Mouse (Mus musculus) frontal cortex, adult (tissue): Measurements from ENCODE around the gene Kcnj9.

Source experiments
- ATAC-seq: cut with Nextera tagmentation; 2 replicates; pipeline ENCODE4 v1.9.2; 2017; ENCODE audit warnings: mild to moderate bottlenecking, moderate library complexity, mixed read lengths; ENCODE audit not compliant: low TSS enrichment

Kcnj9 gene

DNA sequence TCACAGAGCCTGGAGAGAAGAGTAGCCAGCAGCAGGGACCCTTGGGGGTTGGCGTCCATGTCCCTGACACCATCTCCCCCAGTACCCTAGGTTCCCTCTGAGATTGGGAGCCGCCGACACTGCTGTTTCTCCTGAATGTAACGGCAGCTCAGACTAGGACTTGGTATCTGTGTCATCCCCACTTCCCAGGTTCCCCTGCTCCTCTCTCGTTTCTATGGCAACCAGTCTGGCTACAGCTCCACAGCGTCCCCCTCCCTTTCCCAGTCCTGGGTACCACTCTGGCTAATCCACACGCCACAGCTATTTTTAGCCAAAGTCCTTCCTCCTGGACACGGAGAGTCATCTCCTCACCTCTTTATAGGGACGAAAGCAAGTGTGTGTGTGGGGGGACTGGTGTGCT, at the start of gene Kcnj9:
TSS of gene Kcnj9 (minus strand) at position 188 of the 400 bp plus-strand sequence.
- peak; percentile 58 for ATAC-seq

DNA sequence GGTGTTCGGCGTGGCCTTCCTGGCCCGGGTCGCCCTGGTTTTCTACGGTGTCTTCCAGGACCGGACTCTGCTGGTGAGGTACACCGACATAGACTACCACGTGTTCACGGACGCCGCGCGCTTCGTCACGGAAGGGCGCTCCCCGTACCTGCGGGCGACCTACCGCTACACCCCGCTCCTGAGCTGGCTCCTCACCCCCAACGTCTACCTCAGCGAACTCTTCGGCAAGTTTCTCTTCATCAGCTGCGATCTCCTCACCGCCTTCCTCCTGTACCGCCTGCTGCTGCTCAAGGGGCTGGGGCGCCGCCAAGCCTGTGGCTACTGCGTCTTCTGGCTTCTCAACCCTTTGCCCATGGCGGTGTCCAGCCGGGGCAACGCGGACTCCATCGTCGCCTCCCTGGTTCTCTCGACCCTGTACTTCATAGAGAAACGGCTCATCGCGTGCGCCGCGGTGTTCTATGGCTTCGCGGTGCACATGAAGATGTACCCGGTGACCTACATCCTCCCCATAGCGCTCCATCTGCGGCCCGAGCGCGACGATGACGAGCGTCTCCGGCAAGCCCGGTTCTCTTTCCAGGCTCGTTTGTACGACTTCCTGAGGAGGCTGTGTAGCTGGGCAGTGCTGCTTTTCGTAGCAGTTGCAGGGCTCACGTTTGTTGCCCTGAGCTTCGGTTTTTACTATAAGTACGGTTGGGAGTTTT, 47.8 kb upstream of the Kcnj9 start:
- peak; percentile 41 for ATAC-seq

DNA sequence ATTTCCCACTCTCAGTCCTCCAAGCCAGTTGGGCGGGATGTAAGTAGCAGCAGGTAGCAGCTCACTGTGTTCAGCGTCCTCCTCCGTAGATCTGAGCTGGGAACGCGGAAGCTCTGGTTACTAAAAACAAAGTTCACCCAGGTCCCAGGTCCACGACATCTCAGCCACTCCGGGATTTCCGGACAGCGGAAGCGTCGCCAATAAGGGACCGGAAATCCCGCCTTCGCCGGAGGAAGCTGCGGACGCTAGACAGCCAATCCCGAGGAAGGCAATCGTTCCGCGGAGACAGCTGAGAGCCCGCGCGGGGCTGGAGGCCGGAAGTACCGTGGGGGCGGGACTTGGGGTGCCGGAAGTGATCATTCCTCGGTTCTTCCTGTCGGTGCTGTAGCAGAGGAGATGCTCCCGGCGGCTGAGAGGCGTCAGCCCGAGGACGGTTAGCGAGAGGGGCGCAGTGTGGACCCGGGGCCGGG, 47.1 kb upstream of the Kcnj9 start, which contains the start of gene Pigm:
TSS of gene Pigm (plus strand) at position 349 of the 470 bp plus-strand sequence.
- ATAC-seq, result peak; percentile 98

DNA sequence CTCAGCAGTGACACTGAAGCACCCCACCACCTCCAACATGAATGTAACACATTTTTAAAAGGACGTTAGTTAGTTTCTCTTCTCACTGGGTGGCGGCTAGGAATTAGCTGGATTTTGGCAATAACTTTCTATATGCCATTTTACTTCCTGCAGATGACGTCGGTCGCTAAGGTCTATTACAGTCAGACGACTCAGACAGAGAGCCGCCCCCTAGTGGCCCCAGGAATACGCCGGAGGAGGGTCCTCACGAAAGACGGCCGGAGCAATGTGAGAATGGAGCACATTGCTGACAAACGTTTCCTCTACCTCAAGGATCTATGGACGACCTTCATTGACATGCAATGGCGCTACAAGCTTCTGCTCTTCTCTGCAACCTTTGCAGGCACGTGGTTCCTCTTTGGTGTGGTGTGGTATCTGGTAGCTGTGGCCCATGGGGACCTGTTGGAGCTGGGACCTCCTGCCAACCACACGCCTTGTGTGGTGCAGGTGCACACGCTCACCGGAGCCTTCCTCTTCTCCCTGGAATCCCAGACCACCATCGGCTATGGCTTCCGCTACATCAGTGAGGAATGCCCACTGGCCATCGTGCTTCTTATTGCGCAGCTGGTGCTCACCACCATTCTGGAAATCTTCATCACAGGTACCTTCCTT, 39.8 kb upstream of the Kcnj9 start:
- peak; percentile 22; the same call in 1 of the 2 replicates for ATAC-seq

- peak; percentile 86 for ATAC-seq
These were observed 35.6 kb upstream of the Kcnj9 start for GRCm38 (mm10) chr1:172364684-172365083.

DNA sequence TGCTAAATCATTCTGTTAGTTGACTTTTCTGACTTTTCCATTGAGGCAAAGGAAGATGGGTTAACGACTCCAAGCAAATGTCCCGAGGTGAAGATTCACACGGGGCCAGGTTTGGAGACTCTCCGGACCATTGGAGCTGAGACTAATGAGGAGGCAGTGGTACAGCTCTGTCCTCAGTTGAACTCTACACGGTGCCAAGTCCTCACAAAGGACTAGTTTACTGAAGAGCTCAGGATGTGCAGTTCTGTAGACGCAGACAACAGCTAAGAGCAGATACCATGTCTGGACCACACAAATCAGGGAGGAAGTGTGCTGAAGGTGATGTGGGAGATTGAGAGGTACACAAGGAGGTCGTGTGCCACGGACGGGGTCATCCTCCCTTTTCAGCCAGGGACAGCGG, 29.2 kb upstream of the Kcnj9 start:
- no peak for ATAC-seq

- peak; percentile 75 for ATAC-seq
These were observed 28.4 kb upstream of the Kcnj9 start for GRCm38 (mm10) chr1:172357550-172357949.

DNA sequence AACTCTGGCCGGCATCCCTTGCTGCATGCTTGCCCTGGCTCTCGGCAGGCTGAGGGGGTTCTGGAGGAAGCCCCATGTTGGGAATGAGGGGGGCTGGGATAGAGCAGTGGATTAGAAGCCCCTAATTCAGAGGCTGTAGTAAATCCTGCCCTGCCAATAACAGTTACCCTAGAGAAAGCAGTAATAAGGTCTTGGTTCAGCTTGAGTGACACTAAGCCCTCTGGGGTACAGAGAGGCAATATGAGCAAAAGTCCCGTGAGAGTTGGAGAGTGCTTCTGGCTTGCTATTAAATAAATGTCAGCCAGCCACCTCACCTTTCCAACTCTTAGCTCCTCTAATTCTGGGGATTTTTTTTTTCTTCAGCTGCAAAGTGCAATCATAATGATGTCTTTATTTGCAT, 26.2 kb upstream of the Kcnj9 start:
- no peak for ATAC-seq

DNA sequence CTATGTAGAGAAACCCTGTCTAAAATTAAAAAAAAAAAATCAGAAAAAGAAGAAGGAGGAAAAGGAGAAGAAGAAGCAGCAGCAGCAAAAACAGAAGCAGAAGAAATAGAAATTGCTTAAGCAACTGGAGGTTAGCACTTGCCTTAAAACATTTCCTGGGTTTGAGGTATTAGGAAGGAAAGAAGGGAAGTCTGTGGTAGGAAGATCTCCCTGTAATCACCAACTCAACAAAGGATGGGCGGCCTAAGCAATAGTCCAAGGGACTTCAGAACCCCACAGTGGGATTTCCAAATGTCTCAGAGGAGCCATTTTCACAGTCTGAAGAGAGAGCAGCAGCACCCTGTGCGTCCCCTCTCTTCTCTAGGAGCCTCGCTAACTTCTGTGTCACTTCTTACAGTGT, 23.3 kb upstream of the Kcnj9 start:
- ATAC-seq, result no peak

- ATAC-seq, result no peak
These were observed 22.9 kb upstream of the Kcnj9 start for GRCm38 (mm10) chr1:172352001-172352400.

DNA sequence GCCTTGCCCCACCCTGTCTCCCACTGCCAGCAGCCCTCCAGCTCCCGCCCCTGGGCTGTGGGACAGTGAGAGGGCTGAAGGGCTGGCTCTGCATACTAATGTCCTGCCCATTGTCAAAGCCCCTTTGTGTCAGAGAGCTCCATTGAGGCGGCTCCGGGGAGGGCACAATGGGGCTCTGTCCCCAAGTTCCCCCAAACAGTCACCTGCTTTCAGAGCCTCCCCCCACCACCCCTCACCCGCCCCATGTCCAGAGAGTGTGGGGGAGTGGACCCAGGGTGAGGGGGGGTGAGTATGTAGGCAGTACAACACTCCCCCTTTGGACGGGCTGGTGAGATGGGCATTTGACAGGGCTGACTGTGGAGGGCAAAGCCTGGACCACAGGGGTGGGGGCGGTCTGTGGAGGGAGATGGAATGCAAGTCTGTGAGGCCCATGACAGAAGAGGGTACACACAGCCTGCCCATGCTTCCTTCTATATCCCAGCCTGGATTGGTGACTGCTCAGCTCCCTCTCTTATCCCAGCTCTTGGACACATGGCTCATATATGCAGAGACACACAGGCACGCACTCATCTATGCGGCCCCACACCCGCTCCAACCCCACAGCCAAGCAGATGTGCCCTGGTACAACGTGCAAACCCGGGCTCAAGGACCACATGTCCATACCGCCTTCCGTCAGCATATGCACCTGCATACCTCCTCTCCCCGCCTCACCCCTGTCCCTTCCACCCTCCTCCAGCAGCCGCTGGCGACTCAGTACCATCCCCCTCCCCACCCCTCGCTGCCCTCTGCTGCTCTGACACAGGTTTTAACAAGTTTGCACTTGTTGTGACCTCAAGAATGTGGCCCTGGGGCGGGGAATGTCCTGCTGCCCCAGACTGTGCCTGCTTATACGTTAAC, 21.0 kb upstream of the Kcnj9 start:
- ATAC-seq, result peak; percentile 66

GRCm38 (mm10) chr1:172349504-172349903, 20.4 kb upstream of the Kcnj9 start:
- no peak for ATAC-seq

- ATAC-seq, result no peak
These were observed 18.3 kb upstream of the Kcnj9 start for GRCm38 (mm10) chr1:172347382-172347781.

- no peak for ATAC-seq
These were observed 17.6 kb upstream of the Kcnj9 start for GRCm38 (mm10) chr1:172346707-172347106.

- no peak for ATAC-seq
These were observed 15.7 kb upstream of the Kcnj9 start for GRCm38 (mm10) chr1:172344820-172345219.

DNA sequence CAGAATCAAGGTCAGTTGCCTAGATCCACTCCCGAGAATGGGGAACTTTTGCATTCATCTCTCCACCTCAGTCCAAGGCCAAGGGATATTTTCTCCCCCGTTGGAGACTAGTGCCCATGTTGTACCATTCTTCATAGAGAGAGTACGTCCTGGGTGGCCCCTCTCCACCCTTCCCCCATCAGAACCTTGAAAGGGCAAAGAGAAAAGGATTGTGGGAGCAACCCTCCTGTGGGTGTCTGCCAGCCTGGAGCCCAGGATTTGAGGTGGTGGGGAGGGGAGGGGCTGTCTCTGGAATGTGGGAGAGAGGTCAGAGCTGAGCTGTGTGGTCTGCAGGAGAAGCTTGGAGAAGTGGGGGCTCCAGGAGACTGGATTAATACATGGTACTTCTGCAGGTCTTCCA, 14.8 kb upstream of the Kcnj9 start:
- ATAC-seq, result no peak

DNA sequence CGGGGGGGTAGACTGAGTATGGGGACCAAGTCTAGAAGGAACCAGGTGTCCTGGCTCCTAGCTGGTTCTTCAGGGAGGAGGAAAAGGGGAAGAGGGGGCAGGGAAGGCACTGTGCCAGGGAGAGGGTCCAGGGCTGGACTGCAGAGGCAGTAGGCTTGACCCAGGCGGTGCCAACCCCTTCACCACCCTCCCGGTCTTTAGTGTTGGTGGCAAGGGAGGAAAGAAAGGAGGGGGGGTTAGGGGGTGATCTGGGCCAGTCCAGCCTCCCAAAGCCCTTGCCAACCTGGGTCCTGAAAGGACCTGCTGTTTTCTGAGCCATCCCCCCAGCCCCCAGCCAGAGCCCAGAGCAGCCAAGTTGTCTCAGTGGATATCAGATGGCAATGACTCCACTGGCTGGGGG, 13.6 kb upstream of the Kcnj9 start:
- peak; percentile 43 for ATAC-seq

DNA sequence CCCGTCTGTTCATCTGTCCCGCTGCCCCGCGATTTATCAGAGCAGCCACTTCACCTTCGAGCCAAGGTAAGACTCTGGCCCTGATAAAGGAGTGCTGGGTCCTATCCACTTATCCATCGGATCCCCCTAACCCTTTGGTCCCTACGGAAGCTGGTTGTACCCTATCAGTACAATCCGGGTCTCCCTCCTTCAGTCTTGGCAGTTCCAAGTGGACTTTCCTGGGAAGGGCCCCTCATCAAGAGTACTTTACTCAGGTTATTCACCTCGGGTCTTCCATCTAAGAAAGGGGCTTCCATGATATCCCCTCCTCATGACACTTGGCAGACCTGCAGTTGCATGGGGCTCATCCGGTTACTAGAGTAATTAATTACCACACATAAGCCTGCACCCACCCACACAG, 12.3 kb upstream of the Kcnj9 start:
- ATAC-seq, result no peak

DNA sequence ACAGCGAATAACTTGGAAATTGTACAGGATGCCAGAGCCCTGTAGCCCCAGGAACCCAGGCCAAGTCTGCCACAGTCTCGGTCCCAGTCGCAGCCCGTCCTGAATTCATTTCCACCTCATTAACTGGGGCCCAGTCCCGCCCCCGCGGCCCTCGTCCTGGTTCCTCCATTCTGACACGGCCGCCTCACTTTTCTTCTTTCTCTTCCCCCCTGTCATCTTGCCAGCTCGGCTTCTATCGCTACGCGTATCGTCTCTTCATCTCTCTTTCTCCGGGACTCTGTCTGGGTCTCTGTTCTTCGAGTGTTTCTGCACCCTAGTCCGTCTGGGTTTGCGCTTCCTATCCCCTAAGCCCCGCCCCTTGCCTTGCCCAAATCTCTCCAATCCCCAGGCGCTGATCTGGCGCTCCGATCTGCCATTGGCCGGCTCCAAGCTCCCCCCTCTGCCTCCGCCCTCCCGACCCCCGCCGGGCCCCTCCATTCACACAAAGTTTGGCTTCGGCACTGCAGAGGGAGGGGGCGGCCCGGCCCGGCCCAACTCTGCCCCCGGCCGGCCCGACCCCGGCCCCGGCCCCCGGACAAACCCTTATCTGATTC, 11.7 kb upstream of the Kcnj9 start, which contains the start of gene Kcnj10:
TSS of gene Kcnj10 (plus strand) at position 482 of the 593 bp plus-strand sequence.
- peak; percentile 79 for ATAC-seq

DNA sequence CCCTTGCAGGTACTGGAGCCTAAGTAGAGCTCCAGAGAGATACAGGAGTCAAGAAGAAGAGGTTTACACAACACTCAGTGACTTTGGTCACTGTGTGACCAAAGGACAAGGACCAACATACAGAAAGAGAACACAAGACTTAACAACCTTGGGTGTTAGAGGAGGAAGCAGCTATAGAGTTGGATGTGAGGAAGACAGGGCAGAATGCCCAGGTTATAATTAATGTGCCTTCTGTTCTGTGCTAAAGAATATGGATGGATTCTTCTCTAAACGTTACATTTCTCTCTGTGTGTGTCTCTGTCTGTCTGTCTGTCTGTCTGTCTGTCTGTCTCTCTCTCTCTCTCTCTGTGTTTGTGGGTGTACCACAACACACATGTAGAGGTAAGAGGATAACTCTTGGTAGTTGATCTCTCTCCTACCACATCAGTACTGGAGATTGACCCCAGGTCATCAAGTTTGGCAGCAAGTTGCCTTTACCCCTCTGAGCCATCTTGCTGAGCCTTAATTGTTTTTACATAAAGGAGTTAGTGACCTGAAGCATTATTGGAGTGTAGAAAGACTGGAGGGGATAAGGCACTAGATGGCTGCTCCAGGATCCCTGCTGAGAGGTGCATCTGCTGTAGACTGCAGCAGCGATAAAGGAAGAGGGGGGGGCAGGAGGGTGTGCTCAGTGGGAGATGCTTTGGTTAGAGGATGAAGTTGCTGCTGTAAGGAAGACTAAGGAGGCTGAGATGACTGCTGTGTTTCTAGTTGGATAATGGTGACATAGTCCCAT, 8.5 kb upstream of the Kcnj9 start:
- no peak for ATAC-seq

DNA sequence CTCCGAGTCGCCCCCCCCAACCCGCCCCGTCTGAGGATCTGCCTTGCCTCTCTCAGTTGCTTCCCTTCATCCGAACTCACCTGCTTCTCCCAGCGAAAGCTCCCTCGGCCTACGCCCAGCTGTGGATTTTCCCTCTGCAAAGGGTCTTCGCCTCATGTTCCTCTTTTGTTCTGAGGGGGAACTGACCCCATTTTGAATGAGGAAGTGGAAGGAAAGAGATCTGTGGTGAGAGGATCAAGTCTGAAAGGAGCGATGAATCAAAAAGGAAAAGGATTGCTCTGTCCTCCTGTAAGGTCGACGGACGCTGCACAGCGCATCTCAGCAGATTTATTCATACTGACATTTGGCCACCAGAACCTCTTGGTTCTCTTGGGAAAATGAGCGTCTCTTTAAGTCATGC, 6.7 kb upstream of the Kcnj9 start:
- no peak for ATAC-seq
